Mouse (Mus musculus): Measurements from ENCODE around the gene Chrne. TPM values are rescaled to one million over a fixed set of nuclear protein-coding genes. Genes with fewer than 3 reads are reported as not detected.
A peak's percentile ranks its signal among the peaks of the same experiment; 100 is the strongest.

The Chrne gene
- polyA plus RNA-seq, 1 experiment from 2014 or later = not detected

DNA sequence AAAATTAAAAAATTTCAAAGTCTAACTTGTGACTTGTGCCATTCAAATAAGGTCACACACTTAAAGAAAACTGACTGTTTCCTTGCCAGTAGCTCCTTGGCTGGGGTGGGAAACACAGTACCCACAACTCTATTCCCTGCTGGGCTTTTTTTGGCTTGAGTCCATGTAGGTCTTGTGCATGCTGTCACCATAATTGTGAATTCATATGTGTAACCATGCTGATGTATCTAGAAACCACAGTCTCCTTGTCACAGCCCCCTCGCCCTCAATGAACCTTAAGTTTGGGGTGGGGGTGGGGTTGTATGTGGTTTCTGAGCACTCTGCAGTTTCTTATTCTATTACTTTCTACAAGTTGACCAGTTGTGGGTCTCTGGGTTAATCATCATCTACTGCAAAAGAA, 27.3 kb downstream of the Chrne start:
- Histone ChIP-seq H3K9me3 (ENCODE audit: control insufficient read depth, low read length) (no peaks in the 10 kb centered on the region), H3K4me3 (ENCODE audit: low read depth, low read length) (no peak overlapping the region), H3K4me2 (replicated peaks; ENCODE audit: low read depth) (no peak overlapping the region), H3K4me1 (replicated peaks; ENCODE audit: control insufficient read depth, insufficient read depth) (peaks cover 3% of the 10 kb centered on the region; the same call in 1 of the 2 replicates), H3K9ac (ENCODE audit: low read length) (no peak overlapping the region), H3K36me3 (ENCODE audit: control insufficient read depth, insufficient read depth, low read length) (no peaks in the 10 kb centered on the region), H3K27ac (replicated peaks) (no peak overlapping the region), H3K27me3 (ENCODE audit: control insufficient read depth, insufficient read depth, low read length) (no peaks in the 10 kb centered on the region)
- DNase-seq (ENCODE audit: low spot score) (no peak), ATAC-seq (ENCODE audit: low FRiP score, low TSS enrichment) (no peak)
- WGBS = 94% methylated on average over 1 of the region's 1 CpGs
- TF ChIP-seq EP300 (optimal IDR thresholded peaks at IDR 0.05) = no peak
- no peak for TF ChIP-seq CTCF (IDR thresholded peaks at IDR 0.05; ENCODE audit: low read depth)

- Histone ChIP-seq H3K4me2 (replicated peaks; ENCODE audit: low read depth) (no peak overlapping the region), H3K27ac (replicated peaks) (no peak overlapping the region), H3K4me1 (replicated peaks; ENCODE audit: control insufficient read depth, insufficient read depth) (peaks cover 10% of the 10 kb centered on the region; the same call in 1 of the 2 replicates), H3K9ac (ENCODE audit: low read length) (no peak overlapping the region), H3K9me3 (ENCODE audit: control insufficient read depth, low read length) (no peaks in the 10 kb centered on the region), H3K36me3 (ENCODE audit: control insufficient read depth, insufficient read depth, low read length) (no peaks in the 10 kb centered on the region), H3K27me3 (ENCODE audit: control insufficient read depth, insufficient read depth, low read length) (no peaks in the 10 kb centered on the region), H3K4me3 (ENCODE audit: low read depth, low read length) (no peak overlapping the region)
- no peak for DNase-seq (ENCODE audit: low spot score)
- TF ChIP-seq CTCF (IDR thresholded peaks at IDR 0.05; ENCODE audit: low read depth) (no peak), EP300 (optimal IDR thresholded peaks at IDR 0.05) (no peak)
- WGBS = 59% methylated on average over 5 of the region's 5 CpGs
- ATAC-seq (ENCODE audit: low FRiP score, low TSS enrichment) = no peak
Observed at GRCm38 (mm10) chr11:70586954-70587353, 32.1 kb downstream of the Chrne start.

DNA sequence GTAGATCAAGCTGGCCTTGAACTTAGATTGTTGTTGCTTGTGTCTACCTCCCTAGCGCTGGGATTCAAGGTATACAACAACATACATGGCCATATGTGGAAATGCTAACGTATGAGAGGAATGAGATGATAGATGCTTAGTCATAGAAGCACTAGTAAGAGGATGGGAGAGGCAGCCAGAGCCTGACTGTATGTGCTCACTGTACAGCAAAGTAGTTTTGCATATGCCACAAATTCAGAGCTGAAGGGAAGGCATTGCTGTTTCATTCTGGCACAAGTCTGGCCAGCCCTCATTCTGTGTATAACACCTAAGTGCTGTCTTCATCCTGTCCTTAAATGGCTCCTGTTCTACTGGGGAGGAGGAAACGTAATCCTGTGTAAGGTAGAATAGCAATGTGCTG, 32.8 kb downstream of the Chrne start:
- no peak for DNase-seq (ENCODE audit: low spot score)
- Histone ChIP-seq H3K4me2 (replicated peaks; ENCODE audit: low read depth) (no peak overlapping the region), H3K27ac (replicated peaks) (peak overlapping the region; percentile 76), H3K4me3 (ENCODE audit: low read depth, low read length) (no peak overlapping the region), H3K9me3 (ENCODE audit: control insufficient read depth, low read length) (no peaks in the 10 kb centered on the region), H3K4me1 (replicated peaks; ENCODE audit: control insufficient read depth, insufficient read depth) (peaks cover 10% of the 10 kb centered on the region; the same call in 1 of the 2 replicates), H3K36me3 (ENCODE audit: control insufficient read depth, insufficient read depth, low read length) (no peaks in the 10 kb centered on the region), H3K27me3 (ENCODE audit: control insufficient read depth, insufficient read depth, low read length) (no peaks in the 10 kb centered on the region), H3K9ac (ENCODE audit: low read length) (no peak overlapping the region)
- 56% methylated on average over 3 of the region's 3 CpGs for WGBS
- TF ChIP-seq EP300 (optimal IDR thresholded peaks at IDR 0.05) (no peak), CTCF (IDR thresholded peaks at IDR 0.05; ENCODE audit: low read depth) (no peak)
- ATAC-seq (ENCODE audit: low FRiP score, low TSS enrichment) = no peak

DNA sequence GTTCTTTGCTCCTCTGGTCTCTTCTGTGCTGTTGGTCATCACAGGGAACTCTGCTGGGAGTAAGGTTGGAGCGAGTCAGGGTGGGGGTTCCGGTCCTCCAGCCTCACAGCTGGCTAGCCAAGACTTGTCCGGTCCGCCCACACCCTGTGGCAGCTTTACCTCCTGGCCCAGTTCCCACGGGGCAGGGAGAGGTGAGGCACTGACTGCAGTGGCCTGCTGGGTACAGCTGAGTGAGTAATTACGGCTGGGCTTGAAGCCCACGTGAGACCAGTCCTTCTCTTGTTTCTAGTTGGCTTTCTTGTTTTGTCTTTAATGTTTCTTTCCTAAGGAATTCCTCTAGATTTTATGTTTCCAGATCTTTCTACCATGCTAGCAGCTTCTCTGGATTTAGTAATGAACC, 33.6 kb downstream of the Chrne start:
- no peak for TF ChIP-seq EP300 (optimal IDR thresholded peaks at IDR 0.05)
- TF ChIP-seq CTCF (IDR thresholded peaks at IDR 0.05; ENCODE audit: low read depth) = no peak
- H3K9ac ChIP-seq (ENCODE audit: low read length) = no peak overlapping the region; the same call in 1 of the 2 replicates
- H3K4me1 ChIP-seq (replicated peaks; ENCODE audit: control insufficient read depth, insufficient read depth) = peaks cover 10% of the 10 kb centered on the region; the same call in 1 of the 2 replicates
- H3K4me2 ChIP-seq (replicated peaks; ENCODE audit: low read depth) = 0 out of 2 replicates have a peak overlapping the region, but pooled peaks have one; percentile 11
- WGBS = 22% methylated on average over 7 of the region's 7 CpGs
- H3K36me3 ChIP-seq (ENCODE audit: control insufficient read depth, insufficient read depth, low read length) = no peaks in the 10 kb centered on the region
- no peaks in the 10 kb centered on the region for H3K27me3 ChIP-seq (ENCODE audit: control insufficient read depth, insufficient read depth, low read length)
- H3K27ac ChIP-seq (replicated peaks) = peak overlapping the region; percentile 76
- no peak overlapping the region for H3K4me3 ChIP-seq (ENCODE audit: low read depth, low read length)
- DNase-seq (ENCODE audit: low spot score) (peak; percentile 84), ATAC-seq (ENCODE audit: low FRiP score, low TSS enrichment) (peak; percentile 87)
- no peaks in the 10 kb centered on the region for H3K9me3 ChIP-seq (ENCODE audit: control insufficient read depth, low read length)

DNA sequence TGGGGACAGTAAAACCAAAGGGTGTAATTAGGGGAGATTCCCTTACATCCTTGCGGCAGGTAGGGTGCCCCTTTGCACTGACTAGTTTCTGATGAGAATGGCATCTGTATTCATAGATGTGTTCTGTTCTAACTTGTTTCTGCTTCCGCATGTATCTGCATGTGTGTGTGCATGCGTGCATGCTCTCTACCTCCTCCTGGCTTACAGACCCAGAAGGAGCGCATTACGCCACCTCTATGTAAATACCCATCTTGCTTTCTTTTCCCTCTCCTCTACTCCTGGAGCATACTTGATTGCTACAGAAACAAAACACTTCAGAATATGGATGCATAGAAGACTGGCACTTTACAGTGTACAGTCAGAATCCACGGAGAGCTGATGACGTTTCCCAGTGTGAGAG, 35.2 kb downstream of the Chrne start:
- Histone ChIP-seq H3K9ac (ENCODE audit: low read length) (no peak overlapping the region), H3K27me3 (ENCODE audit: control insufficient read depth, insufficient read depth, low read length) (no peaks in the 10 kb centered on the region), H3K9me3 (ENCODE audit: control insufficient read depth, low read length) (no peaks in the 10 kb centered on the region), H3K4me2 (replicated peaks; ENCODE audit: low read depth) (no peak overlapping the region), H3K4me3 (ENCODE audit: low read depth, low read length) (no peak overlapping the region), H3K36me3 (ENCODE audit: control insufficient read depth, insufficient read depth, low read length) (no peaks in the 10 kb centered on the region), H3K4me1 (replicated peaks; ENCODE audit: control insufficient read depth, insufficient read depth) (peaks cover 11% of the 10 kb centered on the region), H3K27ac (replicated peaks) (peak overlapping the region; percentile 82)
- ATAC-seq (ENCODE audit: low FRiP score, low TSS enrichment) (no peak), DNase-seq (ENCODE audit: low spot score) (no peak)
- TF ChIP-seq EP300 (optimal IDR thresholded peaks at IDR 0.05) (no peak), CTCF (IDR thresholded peaks at IDR 0.05; ENCODE audit: low read depth) (peak; percentile 65)
- 64% methylated on average over 7 of the region's 7 CpGs for WGBS

GRCm38 (mm10) chr11:70583022-70583714, 35.8 kb downstream of the Chrne start:
- Histone ChIP-seq H3K4me2 (replicated peaks; ENCODE audit: low read depth) (no peak overlapping the region), H3K4me3 (ENCODE audit: low read depth, low read length) (no peak overlapping the region), H3K9ac (ENCODE audit: low read length) (no peak overlapping the region), H3K36me3 (ENCODE audit: control insufficient read depth, insufficient read depth, low read length) (no peaks in the 10 kb centered on the region), H3K27ac (replicated peaks) (peak overlapping the region; percentile 82), H3K9me3 (ENCODE audit: control insufficient read depth, low read length) (no peaks in the 10 kb centered on the region), H3K4me1 (replicated peaks; ENCODE audit: control insufficient read depth, insufficient read depth) (peaks cover 16% of the 10 kb centered on the region), H3K27me3 (ENCODE audit: control insufficient read depth, insufficient read depth, low read length) (no peaks in the 10 kb centered on the region)
- ATAC-seq (ENCODE audit: low FRiP score, low TSS enrichment) (no peak), DNase-seq (ENCODE audit: low spot score) (no peak)
- TF ChIP-seq EP300 (optimal IDR thresholded peaks at IDR 0.05) (no peak), CTCF (IDR thresholded peaks at IDR 0.05; ENCODE audit: low read depth) (no peak)
- WGBS = 35% methylated on average over 6 of the region's 6 CpGs

Measured in stomach, postnatal 0 days (tissue).